Mouse (Mus musculus) limb, embryonic 10.5 days (tissue): Measurements from ENCODE around the gene Rapgef4. TPM values are rescaled to one million over a fixed set of nuclear protein-coding genes. Genes with fewer than 3 reads are reported as not detected.

Experiments
- polyA plus RNA-seq: library from polyadenylated mRNA; unstranded; fragments of >200 nt; fragmentation: Nextera tagmentation; extraction: Ambion mirVana; gene quantifications from 2 replicates; pipeline ENCODE4 v1.2.1, GENCODE M21; 2016

The Rapgef4 gene
- polyA plus RNA-seq, 1 experiment from 2014 or later = 1.6 TPM

Other genes starting within 250 kb of the Rapgef4 start
- 19.1 and 22.3 TPM in 2 replicates for gene Itga6, start 235.6 kb upstream of the Rapgef4 start, polyA plus RNA-seq
- gene Pdk1, start 108.0 kb upstream of the Rapgef4 start, polyA plus RNA-seq = 45.4 and 46.8 TPM in 2 replicates